Mouse (Mus musculus) midbrain, embryonic 12.5 days (tissue): Measurements from ENCODE around the gene Ptpn14. TPM values are rescaled to one million over a fixed set of nuclear protein-coding genes. Genes with fewer than 3 reads are reported as not detected.
A peak's percentile ranks its signal among the peaks of the same experiment; 100 is the strongest.

Experiments used
- ATAC-seq: fragments of 200-750 bp; cut with Nextera tagmentation; 2 replicates; pipeline ENCODE4 v1.8.0; 2017; ENCODE audit warnings: low read depth, moderate TSS enrichment, moderate library complexity; ENCODE audit not compliant: low FRiP score
- H3K27ac ChIP-seq: fragments of 300-500 bp; sonication (generic); replicated peaks from 2 replicates; pipeline ENCODE4 v1.5.1; 2016; ENCODE audit warnings: mild to moderate bottlenecking
- H3K27me3 ChIP-seq: fragments of 300-500 bp; sonication (generic); 2 replicates; pipeline ENCODE4 v1.6.1; 2016; ENCODE audit warnings: mild to moderate bottlenecking
- H3K36me3 ChIP-seq: fragments of 300-500 bp; sonication (generic); 2 replicates; pipeline ENCODE4 v1.6.1; 2016
- H3K4me1 ChIP-seq: fragments of 300-500 bp; sonication (generic); 2 replicates; pipeline ENCODE4 v1.6.1; 2016
- H3K4me2 ChIP-seq: fragments of 300-500 bp; sonication (generic); replicated peaks from 2 replicates; pipeline ENCODE4 v1.6.1; 2016; ENCODE audit warnings: mild to moderate bottlenecking, moderate library complexity
- H3K4me3 ChIP-seq: fragments of 300-500 bp; sonication (generic); 2 replicates; pipeline ENCODE4 v1.5.1; 2016; ENCODE audit warnings: mild to moderate bottlenecking
- H3K9ac ChIP-seq: fragments of 300-500 bp; sonication (generic); replicated peaks from 2 replicates; pipeline ENCODE4 v1.6.1; 2016; ENCODE audit warnings: mild to moderate bottlenecking, moderate library complexity
- H3K9me3 ChIP-seq: fragments of 300-500 bp; sonication (generic); 2 replicates; pipeline ENCODE4 v1.6.1; 2016; ENCODE audit warnings: mild to moderate bottlenecking
- WGBS: fragments of 180-500 bp; shearing (Covaris S2); methylation state at CpG from one replicate; pipeline ENCODE4 v1.1.7; 2016; 5-methylcytosine and 5-hydroxymethylcytosine counted together
- polyA plus RNA-seq: library from polyadenylated mRNA; unstranded; fragments of >200 nt; fragmentation: Nextera tagmentation; extraction: Ambion mirVana; gene quantifications from 2 replicates; pipeline ENCODE4 v1.2.1, GENCODE M21; 2016

Gene Ptpn14
- polyA plus RNA-seq, 1 experiment from 2014 or later: 4.0 TPM

- Histone ChIP-seq H3K4me2 (no peak overlapping the region), H3K27me3 (peaks cover 5% of the 10 kb centered on the region; the same call in 1 of the 2 replicates), H3K27ac (no peak overlapping the region), H3K9me3 (no peaks in the 10 kb centered on the region), H3K9ac (no peak overlapping the region), H3K4me3 (no peak overlapping the region), H3K4me1 (peaks cover 20% of the 10 kb centered on the region; the same call in 1 of the 2 replicates), H3K36me3 (peaks cover 8% of the 10 kb centered on the region; the same call in 1 of the 2 replicates)
- ATAC-seq: no peak
- 73% methylated on average over 10 of the region's 10 CpGs for WGBS
Measured at GRCm38 (mm10) chr1:189888749-189889148, 160.7 kb downstream of the Ptpn14 start.

- WGBS: 79% methylated on average over 9 of the region's 9 CpGs
- 0 out of 2 replicates have a peak overlapping the region, but pooled peaks have one; percentile 20 for H3K9ac ChIP-seq
- no peak overlapping the region for H3K4me2 ChIP-seq
- H3K36me3 ChIP-seq: peaks cover 24% of the 10 kb centered on the region
- H3K9me3 ChIP-seq: no peaks in the 10 kb centered on the region
- H3K4me3 ChIP-seq: no peak overlapping the region
- H3K27me3 ChIP-seq: no peaks in the 10 kb centered on the region
- no peak overlapping the region for H3K27ac ChIP-seq
- H3K4me1 ChIP-seq: peaks cover 11% of the 10 kb centered on the region
- ATAC-seq: no peak
Measured at GRCm38 (mm10) chr1:189894191-189894590, 166.1 kb downstream of the Ptpn14 start.

- Histone ChIP-seq H3K9ac (no peak overlapping the region), H3K27ac (no peak overlapping the region), H3K36me3 (peaks cover 22% of the 10 kb centered on the region), H3K4me2 (no peak overlapping the region), H3K4me3 (no peak overlapping the region), H3K4me1 (peaks cover 6% of the 10 kb centered on the region), H3K9me3 (no peaks in the 10 kb centered on the region), H3K27me3 (no peaks in the 10 kb centered on the region)
- 0 out of 2 replicates have a peak, but pooled peaks have one; percentile 29 for ATAC-seq
- 35% methylated on average over 9 of the region's 9 CpGs for WGBS
Measured at GRCm38 (mm10) chr1:189897861-189898260, 169.8 kb downstream of the Ptpn14 start.

GRCm38 (mm10) chr1:189898708-189899107 is 170.6 kb downstream of the Ptpn14 start:
- no peak for ATAC-seq
- 92% methylated on average over 13 of the region's 13 CpGs for WGBS
- no peak overlapping the region for H3K4me3 ChIP-seq

GRCm38 (mm10) chr1:189899526-189899925 is 171.5 kb downstream of the Ptpn14 start:
- peaks cover 14% of the 10 kb centered on the region; the same call in 1 of the 2 replicates for H3K36me3 ChIP-seq
- no peak overlapping the region for H3K27ac ChIP-seq
- WGBS: 92% methylated on average over 6 of the region's 6 CpGs
- no peak overlapping the region for H3K9ac ChIP-seq
- peaks cover 6% of the 10 kb centered on the region for H3K4me1 ChIP-seq
- no peaks in the 10 kb centered on the region for H3K27me3 ChIP-seq
- H3K4me3 ChIP-seq: no peak overlapping the region
- ATAC-seq: no peak
- no peak overlapping the region for H3K4me2 ChIP-seq
- no peaks in the 10 kb centered on the region for H3K9me3 ChIP-seq

More at GRCm38 (mm10) chr1:189898708-189899107, 170.6 kb downstream of the Ptpn14 start:
- Histone ChIP-seq H3K4me2 (no peak overlapping the region), H3K9me3 (no peaks in the 10 kb centered on the region), H3K9ac (no peak overlapping the region), H3K27me3 (no peaks in the 10 kb centered on the region), H3K36me3 (peaks cover 16% of the 10 kb centered on the region; the same call in 1 of the 2 replicates), H3K27ac (no peak overlapping the region), H3K4me1 (peaks cover 6% of the 10 kb centered on the region)

GRCm38 (mm10) chr1:189902413-189902812 is 174.3 kb downstream of the Ptpn14 start:
- Histone ChIP-seq H3K9me3 (no peaks in the 10 kb centered on the region), H3K27me3 (no peaks in the 10 kb centered on the region), H3K4me1 (peaks cover 6% of the 10 kb centered on the region), H3K36me3 (no peaks in the 10 kb centered on the region), H3K27ac (no peak overlapping the region), H3K4me3 (no peak overlapping the region), H3K9ac (no peak overlapping the region), H3K4me2 (no peak overlapping the region)
- ATAC-seq: no peak
- WGBS: 97% methylated on average over 9 of the region's 9 CpGs

GRCm38 (mm10) chr1:189903169-189903568 is 175.1 kb downstream of the Ptpn14 start:
- ATAC-seq: no peak
- peaks cover 2% of the 10 kb centered on the region for H3K4me1 ChIP-seq
- H3K9ac ChIP-seq: no peak overlapping the region
- H3K36me3 ChIP-seq: peaks cover under 1% of the 10 kb centered on the region; the same call in 1 of the 2 replicates
- H3K4me2 ChIP-seq: no peak overlapping the region
- no peaks in the 10 kb centered on the region for H3K9me3 ChIP-seq
- H3K27me3 ChIP-seq: no peaks in the 10 kb centered on the region
- no peak overlapping the region for H3K27ac ChIP-seq
- 85% methylated on average over 11 of the region's 11 CpGs for WGBS
- no peak overlapping the region for H3K4me3 ChIP-seq

- 70% methylated on average over 13 of the region's 13 CpGs for WGBS
- Histone ChIP-seq H3K9me3 (no peaks in the 10 kb centered on the region), H3K4me2 (no peak overlapping the region), H3K4me3 (no peak overlapping the region), H3K9ac (no peak overlapping the region), H3K4me1 (peaks cover 21% of the 10 kb centered on the region), H3K27ac (no peak overlapping the region), H3K36me3 (peaks cover 4% of the 10 kb centered on the region; the same call in 1 of the 2 replicates), H3K27me3 (no peaks in the 10 kb centered on the region)
- no peak for ATAC-seq
Measured at GRCm38 (mm10) chr1:189910685-189911345, 182.7 kb downstream of the Ptpn14 start.

GRCm38 (mm10) chr1:189913093-189913760 is 185.2 kb downstream of the Ptpn14 start:
- no peaks in the 10 kb centered on the region for H3K27me3 ChIP-seq
- no peak overlapping the region for H3K9ac ChIP-seq
- H3K36me3 ChIP-seq: peaks cover 3% of the 10 kb centered on the region; the same call in 1 of the 2 replicates
- H3K9me3 ChIP-seq: no peaks in the 10 kb centered on the region
- H3K27ac ChIP-seq: no peak overlapping the region
- no peak for ATAC-seq
- WGBS: 87% methylated on average over 21 of the region's 21 CpGs
- no peak overlapping the region for H3K4me2 ChIP-seq
- H3K4me1 ChIP-seq: peaks cover 37% of the 10 kb centered on the region
- no peak overlapping the region for H3K4me3 ChIP-seq

GRCm38 (mm10) chr1:189916422-189917125 is 188.5 kb downstream of the Ptpn14 start:
- Histone ChIP-seq H3K4me2 (no peak overlapping the region), H3K36me3 (no peaks in the 10 kb centered on the region), H3K9me3 (no peaks in the 10 kb centered on the region), H3K4me3 (no peak overlapping the region), H3K27me3 (peaks cover 12% of the 10 kb centered on the region), H3K27ac (no peak overlapping the region), H3K9ac (no peak overlapping the region), H3K4me1 (peaks cover 41% of the 10 kb centered on the region)
- 27% methylated on average over 10 of the region's 10 CpGs for WGBS
- ATAC-seq: no peak

GRCm38 (mm10) chr1:189917126-189917500 is 189.0 kb downstream of the Ptpn14 start:
- no peaks in the 10 kb centered on the region for H3K9me3 ChIP-seq
- peaks cover 43% of the 10 kb centered on the region for H3K4me1 ChIP-seq
- no peak overlapping the region for H3K27ac ChIP-seq
- H3K4me3 ChIP-seq: no peak overlapping the region
- no peaks in the 10 kb centered on the region for H3K36me3 ChIP-seq
- peaks cover 12% of the 10 kb centered on the region for H3K27me3 ChIP-seq
- no peak overlapping the region for H3K9ac ChIP-seq
- WGBS: 49% methylated on average over 4 of the region's 4 CpGs
- ATAC-seq: no peak
- no peak overlapping the region for H3K4me2 ChIP-seq

GRCm38 (mm10) chr1:189919756-189920155 is 191.7 kb downstream of the Ptpn14 start:
- H3K27ac ChIP-seq: no peak overlapping the region
- ATAC-seq: no peak
- H3K27me3 ChIP-seq: peaks cover 25% of the 10 kb centered on the region
- H3K9ac ChIP-seq: no peak overlapping the region
- no peaks in the 10 kb centered on the region for H3K9me3 ChIP-seq
- no peak overlapping the region for H3K4me2 ChIP-seq
- WGBS: 82% methylated on average over 3 of the region's 3 CpGs
- no peaks in the 10 kb centered on the region for H3K36me3 ChIP-seq
- no peak overlapping the region for H3K4me3 ChIP-seq
- H3K4me1 ChIP-seq: peaks cover 36% of the 10 kb centered on the region
